Mouse (Mus musculus) gastrocnemius, postnatal 14 days (tissue): Measurements from ENCODE around the gene Dcun1d4. TPM values are rescaled to one million over a fixed set of nuclear protein-coding genes. Genes with fewer than 3 reads are reported as not detected.
"Not testable (repeated sequence)": the region's sequence is repeated elsewhere in the genome, so short reads cannot be mapped to it uniquely, and the experiment has no call there.

Experiments used
- DNase-seq: peaks from one replicate; pipeline ENCODE4 v3.0.0; 2021; ENCODE audit warnings: mixed read lengths
- intact Hi-C: fragments of 180-260 bp; cut with DNase I; formaldehyde crosslinking; loops from one replicate; pipeline ENCODE4 v1.15.1; 2025; ENCODE audit warnings: low total_unique reads
- long read RNA-seq, 2 experiments: library from polyadenylated mRNA; stranded (forward); transcript quantifications; one replicate each; pipeline ENCODE4 v2.0.0; 2021
- total RNA-seq, 2 experiments: library from RNA; stranded (reverse); gene quantifications; 2 replicates each; pipeline ENCODE4 v1.2.3; 2021

The Dcun1d4 gene
- total RNA-seq, result 10 to 100 TPM in 1 of 2 experiments, 1 to 10 TPM in 1; 8.1 to 12.0 TPM
- long read RNA-seq, experiment 1, full-length matches to known transcripts, result 3 of 5 reads
- long read RNA-seq, experiment 1, partial matches to known transcripts, result 1 of 5 reads
- long read RNA-seq, experiment 1, other reads (novel, unspliced or antisense), result 1 of 5 reads
- long read RNA-seq, experiment 2, full-length matches to known transcripts, result 3 of 4 reads
- long read RNA-seq, experiment 2, partial matches to known transcripts, result 0 of 4 reads
- long read RNA-seq, experiment 2, other reads (novel, unspliced or antisense), result 1 of 4 reads

GRCm38 (mm10) chr5:73480700-73481099, at the start of gene Dcun1d4:
Gene Dcun1d4 (plus strand): TSS chr5:73481000.
- intact Hi-C loops, result no loop called here

GRCm38 (mm10) chr5:73431581-73431980, 49.2 kb upstream of the Dcun1d4 start:
- intact Hi-C loops, result loop anchor here (2.0 kb wide), 1 partner anchor 203 kb away; no protein-coding TSS in a partner anchor
- DNase-seq, result peak; percentile 63

More at GRCm38 (mm10) chr5:73480700-73481099, at the start of gene Dcun1d4:
- no peak for DNase-seq

- DNase-seq, result no peak
- intact Hi-C loops, result no loop called here
Measured at GRCm38 (mm10) chr5:73432805-73433204, 48.0 kb upstream of the Dcun1d4 start.

- no peak for DNase-seq
- intact Hi-C loops, result no loop called here
Measured at GRCm38 (mm10) chr5:73434764-73435163, 46.0 kb upstream of the Dcun1d4 start.

GRCm38 (mm10) chr5:73442176-73442575, 38.6 kb upstream of the Dcun1d4 start:
- DNase-seq, result no peak

GRCm38 (mm10) chr5:73450276-73450675, 30.5 kb upstream of the Dcun1d4 start:
- intact Hi-C loops, result no loop called here
- DNase-seq, result no peak

More at GRCm38 (mm10) chr5:73442176-73442575, 38.6 kb upstream of the Dcun1d4 start:
- intact Hi-C loops, result no loop called here

- intact Hi-C loops, result no loop called here
- no peak for DNase-seq
Measured at GRCm38 (mm10) chr5:73454502-73455306, 26.1 kb upstream of the Dcun1d4 start.

- intact Hi-C loops, result no loop called here
- DNase-seq, result no peak
Measured at GRCm38 (mm10) chr5:73455307-73455687, 25.5 kb upstream of the Dcun1d4 start.

- DNase-seq, result no peak
- intact Hi-C loops, result no loop called here
Measured at GRCm38 (mm10) chr5:73468462-73469433, 12.1 kb upstream of the Dcun1d4 start.

- intact Hi-C loops, result no loop called here
- DNase-seq, result no peak
Measured at GRCm38 (mm10) chr5:73474412-73475405, 6.1 kb upstream of the Dcun1d4 start.

GRCm38 (mm10) chr5:73481401-73481800, 601 bp downstream of the Dcun1d4 start:
- intact Hi-C loops, result no loop called here

GRCm38 (mm10) chr5:73482381-73482780, 1.6 kb downstream of the Dcun1d4 start:
- intact Hi-C loops, DNase-seq: not testable (repeated sequence)

More at GRCm38 (mm10) chr5:73481401-73481800, 601 bp downstream of the Dcun1d4 start:
- DNase-seq, result no peak

- intact Hi-C loops, result no loop called here
- DNase-seq, result no peak
Measured at GRCm38 (mm10) chr5:73484016-73484615, 3.3 kb downstream of the Dcun1d4 start.

GRCm38 (mm10) chr5:73486451-73486850, 5.7 kb downstream of the Dcun1d4 start:
- intact Hi-C loops, result no loop called here
- DNase-seq, result no peak

- intact Hi-C loops, result no loop called here
- no peak for DNase-seq
Measured at GRCm38 (mm10) chr5:73489915-73490314, 9.1 kb downstream of the Dcun1d4 start.

GRCm38 (mm10) chr5:73490596-73491073, 9.8 kb downstream of the Dcun1d4 start:
- DNase-seq, result peak; percentile 100
- intact Hi-C loops, result no loop called here

- DNase-seq, result no peak
- intact Hi-C loops, result no loop called here
Measured at GRCm38 (mm10) chr5:73491074-73491836, 10.5 kb downstream of the Dcun1d4 start.
